Mouse (Mus musculus) G1E (cell line): ENCODE results near the gene Nrxn3. TPM values are rescaled to one million over a fixed set of nuclear protein-coding genes. Genes with fewer than 3 reads are reported as not detected.

Experiments used
- ATAC-seq: 2 replicates; pipeline ENCODE4 v1.8.0; 2016; ENCODE audit warnings: mild to moderate bottlenecking; ENCODE audit not compliant: insufficient number of reproducible peaks, poor library complexity, low FRiP score, severe bottlenecking; ENCODE audit errors: extremely low read depth
- DNase-seq: peaks from one replicate; pipeline ENCODE4 v3.0.0; 2012; ENCODE audit warnings: low spot score
- H3K27me3 ChIP-seq: 2 replicates; pipeline ENCODE4 v1.6.1; 2012; ENCODE audit warnings: mild to moderate bottlenecking, low read length, inconsistent platforms; ENCODE audit not compliant: insufficient read depth
- H3K36me3 ChIP-seq: replicated peaks from 2 replicates; pipeline ENCODE3; 2012; ENCODE audit warnings: mild to moderate bottlenecking, inconsistent platforms
- H3K4me1 ChIP-seq: 2 replicates; pipeline ENCODE4 v1.6.1; 2012; ENCODE audit warnings: low read depth, low read length, inconsistent platforms, mixed read lengths; ENCODE audit not compliant: insufficient read depth
- H3K4me3 ChIP-seq: 2 replicates; pipeline ENCODE4 v1.5.1; 2012; ENCODE audit warnings: low read depth, mild to moderate bottlenecking, inconsistent platforms, low read length, moderate library complexity, mixed read lengths
- H3K9me3 ChIP-seq: replicated peaks from 2 replicates; pipeline ENCODE4 v1.6.1; 2012; ENCODE audit warnings: inconsistent platforms
- CTCF ChIP-seq: IDR thresholded peaks from 2 replicates; pipeline ENCODE4 v1.5.1; 2012; ENCODE audit warnings: low read depth, low read length, inconsistent platforms, mixed read lengths
- GATA1 ChIP-seq: IDR thresholded peaks from 2 replicates; pipeline ENCODE4 v1.6.1; 2012; ENCODE audit warnings: borderline replicate concordance, low read length, inconsistent platforms, mixed read lengths
- GATA2 ChIP-seq: IDR thresholded peaks from 2 replicates; pipeline ENCODE4 v1.6.1; 2012; ENCODE audit warnings: low read depth, low read length, inconsistent platforms, borderline replicate concordance
- POLR2AphosphoS5 ChIP-seq: IDR thresholded peaks from 2 replicates; pipeline ENCODE4 v1.6.1; 2012; ENCODE audit warnings: low read depth, low read length, inconsistent platforms; ENCODE audit not compliant: insufficient replicate concordance
- TAL1 ChIP-seq: conservative IDR thresholded peaks from 2 replicates; pipeline ENCODE4 v1.6.1; 2012; ENCODE audit warnings: low read depth, low read length, inconsistent platforms, mixed read lengths
- polyA plus RNA-seq: library from polyadenylated mRNA; stranded (reverse); fragments of >175 nt; gene quantifications from 2 replicates; pipeline ENCODE4 v1.2.3, GENCODE M21; 2012
- total RNA-seq, 2 experiments: library from RNA; stranded (forward) in 1 of 2; stranded (reverse) in 1 of 2; fragments of 200-1000 nt in 1 of 2; fragments of >200 nt in 1 of 2; fragmentation: Nextera tagmentation in 1 of 2; gene quantifications; 2 replicates each; pipeline ENCODE4 v1.2.3; 2014 to 2017

Nrxn3 gene
- total and polyA plus RNA-seq, 3 experiments, result 0.22 TPM; not detected in 2

GRCm38 (mm10) chr12:89742326-89742725 lies 1019.6 kb downstream of the Nrxn3 start:
- TF ChIP-seq GATA2 (no peak), GATA1 (no peak), CTCF (no peak), POLR2AphosphoS5 (no peak), TAL1 (no peak)
- Histone ChIP-seq H3K36me3 (no peaks in the 10 kb centered on the region), H3K27me3 (no peaks in the 10 kb centered on the region), H3K4me3 (no peak overlapping the region), H3K9me3 (peaks cover 9% of the 10 kb centered on the region), H3K4me1 (no peaks in the 10 kb centered on the region)
- DNase-seq (no peak), ATAC-seq (no peak)

GRCm38 (mm10) chr12:89742796-89743195 lies 1020.1 kb downstream of the Nrxn3 start:
- Histone ChIP-seq H3K36me3 (no peaks in the 10 kb centered on the region), H3K27me3 (no peaks in the 10 kb centered on the region), H3K9me3 (peaks cover 9% of the 10 kb centered on the region), H3K4me1 (no peaks in the 10 kb centered on the region), H3K4me3 (no peak overlapping the region)
- ATAC-seq (no peak), DNase-seq (no peak)
- TF ChIP-seq GATA1, result no peak
- TF ChIP-seq TAL1, result no peak
- no peak for TF ChIP-seq POLR2AphosphoS5

- H3K36me3 ChIP-seq, result no peaks in the 10 kb centered on the region
- TF ChIP-seq GATA2, result no peak
- TF ChIP-seq TAL1, result no peak
- no peak for TF ChIP-seq CTCF
- TF ChIP-seq POLR2AphosphoS5, result no peak
- no peak for TF ChIP-seq GATA1
- no peak for ATAC-seq
Measured at GRCm38 (mm10) chr12:89764191-89765082, 1041.8 kb downstream of the Nrxn3 start.

GRCm38 (mm10) chr12:89765179-89765578 lies 1042.5 kb downstream of the Nrxn3 start:
- Histone ChIP-seq H3K4me1 (no peaks in the 10 kb centered on the region), H3K36me3 (no peaks in the 10 kb centered on the region), H3K4me3 (no peak overlapping the region), H3K9me3 (peaks cover 22% of the 10 kb centered on the region), H3K27me3 (no peaks in the 10 kb centered on the region)
- no peak for ATAC-seq
- TF ChIP-seq GATA2 (no peak), POLR2AphosphoS5 (no peak), CTCF (no peak), GATA1 (no peak), TAL1 (no peak)
- DNase-seq, result no peak

More at GRCm38 (mm10) chr12:89764191-89765082, 1041.8 kb downstream of the Nrxn3 start:
- Histone ChIP-seq H3K27me3 (no peaks in the 10 kb centered on the region), H3K9me3 (peaks cover 22% of the 10 kb centered on the region), H3K4me3 (no peak overlapping the region), H3K4me1 (no peaks in the 10 kb centered on the region)
- no peak for DNase-seq

- TF ChIP-seq CTCF, result no peak
- no peak for TF ChIP-seq TAL1
- no peak for TF ChIP-seq GATA2
- TF ChIP-seq GATA1, result no peak
- no peak for TF ChIP-seq POLR2AphosphoS5
- no peak overlapping the region for H3K4me3 ChIP-seq
- no peak for ATAC-seq
- H3K36me3 ChIP-seq, result no peaks in the 10 kb centered on the region
- no peaks in the 10 kb centered on the region for H3K4me1 ChIP-seq
- H3K9me3 ChIP-seq, result peaks cover 10% of the 10 kb centered on the region
- DNase-seq, result no peak
- no peaks in the 10 kb centered on the region for H3K27me3 ChIP-seq
Measured at GRCm38 (mm10) chr12:89788794-89789193, 1066.1 kb downstream of the Nrxn3 start.

GRCm38 (mm10) chr12:89789981-89790380 lies 1067.3 kb downstream of the Nrxn3 start:
- TF ChIP-seq POLR2AphosphoS5 (no peak), GATA2 (no peak), CTCF (no peak), GATA1 (no peak), TAL1 (no peak)
- H3K27me3 ChIP-seq, result no peaks in the 10 kb centered on the region
- H3K36me3 ChIP-seq, result no peaks in the 10 kb centered on the region
- DNase-seq (no peak), ATAC-seq (no peak)
- H3K4me1 ChIP-seq, result no peaks in the 10 kb centered on the region
- H3K4me3 ChIP-seq, result no peak overlapping the region
- H3K9me3 ChIP-seq, result peaks cover 18% of the 10 kb centered on the region

GRCm38 (mm10) chr12:89791829-89792228 lies 1069.2 kb downstream of the Nrxn3 start:
- no peaks in the 10 kb centered on the region for H3K27me3 ChIP-seq
- no peak for TF ChIP-seq GATA2
- no peak for TF ChIP-seq POLR2AphosphoS5
- no peak for TF ChIP-seq GATA1
- no peak for TF ChIP-seq TAL1
- TF ChIP-seq CTCF, result no peak
- peaks cover 19% of the 10 kb centered on the region for H3K9me3 ChIP-seq
- H3K4me1 ChIP-seq, result no peaks in the 10 kb centered on the region
- ATAC-seq (no peak), DNase-seq (no peak)
- H3K4me3 ChIP-seq, result no peak overlapping the region
- no peaks in the 10 kb centered on the region for H3K36me3 ChIP-seq
